ENCODE assay signal across 18 mouse cellular contexts in the genomic region with DNA sequence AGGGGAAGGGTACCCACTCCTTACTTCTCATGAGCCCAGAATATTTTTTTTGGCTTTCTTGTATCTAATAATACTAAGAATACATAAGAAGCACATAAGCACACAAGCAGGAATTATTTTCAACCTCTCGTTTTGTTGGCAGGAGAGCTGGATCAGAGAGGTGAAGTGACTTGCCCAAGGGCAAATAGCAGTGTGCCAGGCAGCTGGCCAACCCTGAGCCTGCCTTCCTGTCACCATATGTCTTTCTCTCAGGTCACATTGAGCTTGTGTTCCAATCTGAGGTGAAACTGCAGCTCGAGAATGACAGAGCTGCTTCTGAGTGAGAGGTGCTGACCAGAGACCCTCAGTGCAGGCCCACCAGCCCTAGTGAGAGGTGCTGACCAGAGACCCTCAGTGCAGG. TPM values are rescaled to one million over a fixed set of nuclear protein-coding genes. Genes with fewer than 3 reads are reported as not detected.
A peak's percentile ranks its signal among the peaks of the same experiment; 100 is the strongest.
DNase-seq lines count a peak whose midpoint lies in the region; ATAC-seq and TF ChIP-seq lines count a peak whose summit lies in the region.
"Had no signal": no experiment of that assay in that cellular context is flagged by ENCODE, and none has a peak within 500 bp of the region (broad histone marks: within the 10 kb centered on the region; RNA-seq: fewer than 3 reads in every experiment).

No protein-coding gene starts in this region.

- peak; percentile 73 for DNase-seq in kidney, adult 2 months
- DNase-seq in adrenal gland, postnatal 10 days: peak; percentile 53
- peak; percentile 28 for DNase-seq in cerebellum, adult 11 months
- DNase-seq in cerebellum, postnatal 25 days: peak; percentile 53 to 73
- no peak for DNase-seq in hindbrain, embryonic 14.5 days (ENCODE audit: low spot score)
- no peak for DNase-seq in frontal cortex, postnatal 36 days (ENCODE audit: low spot score in 2 of 2)
- DNase-seq: heart, adult 18-20 months; lung, postnatal 10 days; thymus, adult 2 months had no signal

- no peaks in the 10 kb centered on the region for H3K4me1 ChIP-seq in kidney, adult 2 months (ENCODE audit: control insufficient read depth, insufficient read depth, low read length)
- no peaks in the 10 kb centered on the region for H3K4me1 ChIP-seq in kidney, embryonic 14.5 days (ENCODE audit: control insufficient read depth, insufficient read depth, low read length)
- no peaks in the 10 kb centered on the region for H3K4me1 ChIP-seq in intestine, embryonic 16.5 days (ENCODE audit: control insufficient read depth, insufficient read depth, low read length)
- H3K4me1 ChIP-seq in hindbrain, embryonic 14.5 days (replicated peaks; ENCODE audit: control insufficient read depth, insufficient read depth, low read length): no peaks in the 10 kb centered on the region; the same call in 1 of the 2 replicates
- H3K4me1 ChIP-seq: limb, embryonic 12.5 days had no signal

- no peaks in the 10 kb centered on the region for H3K36me3 ChIP-seq in kidney, adult 2 months (ENCODE audit: control insufficient read depth, insufficient read depth, low read length)
- no peaks in the 10 kb centered on the region for H3K36me3 ChIP-seq in kidney, embryonic 14.5 days (ENCODE audit: control insufficient read depth, insufficient read depth, low read length)
- H3K36me3 ChIP-seq in intestine, embryonic 16.5 days (ENCODE audit: control insufficient read depth, insufficient read depth, low read length): no peaks in the 10 kb centered on the region
- no peaks in the 10 kb centered on the region for H3K36me3 ChIP-seq in hindbrain, embryonic 14.5 days (replicated peaks; ENCODE audit: control insufficient read depth, insufficient read depth)
- H3K36me3 ChIP-seq: G1E; heart, embryonic 15.5 days; limb, embryonic 12.5 days had no signal

- H3K4me2 ChIP-seq in kidney, embryonic 14.5 days (replicated peaks; ENCODE audit: low read depth, low read length): no peak overlapping the region
- H3K4me2 ChIP-seq in intestine, embryonic 16.5 days (ENCODE audit: low read depth, low read length): no peak overlapping the region
- no peak overlapping the region for H3K4me2 ChIP-seq in hindbrain, embryonic 14.5 days (replicated peaks)
- H3K4me2 ChIP-seq: heart, embryonic 15.5 days; limb, embryonic 12.5 days had no signal

- no peak for TF ChIP-seq CTCF in kidney, adult 2 months (conservative IDR thresholded peaks at IDR 0.05; ENCODE audit: insufficient read depth, insufficient read length, low read depth, low read length)

- ATAC-seq in kidney, embryonic 14.5 days (ENCODE audit: low FRiP score, low TSS enrichment): no peak
- ATAC-seq in intestine, embryonic 16.5 days: no peak
- no peak for ATAC-seq in hindbrain, embryonic 14.5 days (ENCODE audit: low FRiP score)
- ATAC-seq: forebrain, embryonic 14.5 days; intestine, postnatal 0 days had no signal

- no peak overlapping the region for H3K4me3 ChIP-seq in kidney, adult 2 months (ENCODE audit: insufficient read depth, low read depth, low read length)
- no peak overlapping the region for H3K4me3 ChIP-seq in kidney, embryonic 14.5 days (ENCODE audit: low read length)
- H3K4me3 ChIP-seq in intestine, embryonic 16.5 days (ENCODE audit: low read length): no peak overlapping the region
- no peak overlapping the region for H3K4me3 ChIP-seq in hindbrain, embryonic 14.5 days (replicated peaks; ENCODE audit: low read length)
- H3K4me3 ChIP-seq: heart, embryonic 15.5 days; limb, embryonic 12.5 days had no signal

- no peaks in the 10 kb centered on the region for H3K27me3 ChIP-seq in kidney, adult 2 months (replicated peaks; ENCODE audit: control insufficient read depth, insufficient read depth, low read length)
- H3K27me3 ChIP-seq in kidney, embryonic 14.5 days (ENCODE audit: control insufficient read depth, insufficient read depth, low read length): no peaks in the 10 kb centered on the region
- H3K27me3 ChIP-seq in intestine, embryonic 16.5 days (replicated peaks; ENCODE audit: control insufficient read depth, insufficient read depth, low read length): no peaks in the 10 kb centered on the region
- H3K27me3 ChIP-seq in hindbrain, embryonic 14.5 days (ENCODE audit: control insufficient read depth, insufficient read depth, low read length): no peaks in the 10 kb centered on the region
- H3K27me3 ChIP-seq: heart, embryonic 15.5 days had no signal

- H3K27ac ChIP-seq in kidney, adult 2 months (ENCODE audit: insufficient read depth, low read depth, low read length): no peak overlapping the region
- H3K27ac ChIP-seq in kidney, embryonic 14.5 days (ENCODE audit: low read depth, low read length): no peak overlapping the region
- no peak overlapping the region for H3K27ac ChIP-seq in intestine, embryonic 16.5 days (ENCODE audit: low read length)
- no peak overlapping the region for H3K27ac ChIP-seq in hindbrain, embryonic 14.5 days
- H3K27ac ChIP-seq: heart, embryonic 15.5 days; limb, embryonic 12.5 days; liver, embryonic 14.5 days had no signal

- H3K9me3 ChIP-seq in kidney, embryonic 14.5 days (ENCODE audit: control insufficient read depth, low read length): no peaks in the 10 kb centered on the region
- no peaks in the 10 kb centered on the region for H3K9me3 ChIP-seq in intestine, embryonic 16.5 days (ENCODE audit: control insufficient read depth, low read length)
- no peaks in the 10 kb centered on the region for H3K9me3 ChIP-seq in hindbrain, embryonic 14.5 days (ENCODE audit: control insufficient read depth, low read length)
- H3K9me3 ChIP-seq: G1E; heart, embryonic 15.5 days; limb, embryonic 12.5 days had no signal

- TF ChIP-seq POLR2A in kidney, adult 2 months (IDR thresholded peaks at IDR 0.05; ENCODE audit: low read depth, low read length): no peak

- 57% methylated on average over 2 of the region's 2 CpGs for WGBS in kidney, adult 2 months
- WGBS in kidney, embryonic 14.5 days: 64% methylated on average over 2 of the region's 2 CpGs
- WGBS in intestine, embryonic 16.5 days: 71% methylated on average over 2 of the region's 2 CpGs
- WGBS in hindbrain, embryonic 14.5 days: 54% methylated on average over 2 of the region's 2 CpGs

- no peak overlapping the region for H3K9ac ChIP-seq in kidney, embryonic 14.5 days (ENCODE audit: low read depth, low read length)
- H3K9ac ChIP-seq in intestine, embryonic 16.5 days (ENCODE audit: low read depth, low read length): no peak overlapping the region
- no peak overlapping the region for H3K9ac ChIP-seq in hindbrain, embryonic 14.5 days
- H3K9ac ChIP-seq: heart, embryonic 15.5 days; limb, embryonic 12.5 days; liver, embryonic 14.5 days had no signal

RNA-seq across cellular contexts. Expression of a gene that starts 15.8 kb away (rescaled TPM):
- polyA plus RNA-seq in kidney, adult 2 months (2012; rRNA removed): 0.72 and 0.81 TPM in 2 replicates
- polyA plus RNA-seq in kidney, embryonic 14.5 days (2014; fragmentation: Nextera tagmentation; extraction: Ambion mirVana): 3.1 TPM in 2 replicates
- total RNA-seq in adrenal gland, postnatal 10 days (2021): 10 to 100 TPM; 16.3 to 16.8 TPM
- polyA plus RNA-seq in intestine, embryonic 16.5 days (2015; fragmentation: Nextera tagmentation; extraction: Ambion mirVana): 8.1 and 8.4 TPM in 2 replicates
- 20.2 and 21.2 TPM in 2 replicates for polyA plus RNA-seq in hindbrain, embryonic 14.5 days (2014; fragmentation: Nextera tagmentation; extraction: Ambion mirVana)
- total RNA-seq: megakaryocyte-erythroid progenitor cell, adult 5-6 weeks had no signal

Comparison
In these comparisons a context has a peak if more than half of its experiments do, and no peak if none do; other contexts are left out.
1. DNase-seq: peak in kidney, adult 2 months (single experiment), adrenal gland, postnatal 10 days (single experiment), cerebellum, adult 11 months (single experiment) and cerebellum, postnatal 25 days (2 of 2); none in hindbrain, embryonic 14.5 days (single experiment) and frontal cortex, postnatal 36 days (0 of 2).